Mouse (Mus musculus): Measurements from ENCODE around the gene Map2k3.
A peak's percentile ranks its signal among the peaks of the same experiment; 100 is the strongest.
"Not testable (repeated sequence)": the region's sequence is repeated elsewhere in the genome, so short reads cannot be mapped to it uniquely, and the experiment has no call there.

Map2k3 gene

GRCm38 (mm10) chr11:60931869-60932481 lies at the start of gene Map2k3:
Map2k3 (plus strand) TSS chr11:60932033.
- peak; percentile 94 for DNase-seq (ENCODE audit: low spot score in 2 of 2)

- no peak for DNase-seq (ENCODE audit: low spot score in 2 of 2)
Observed at GRCm38 (mm10) chr11:60882386-60882785, 49.4 kb upstream of the Map2k3 start.

- DNase-seq (ENCODE audit: low spot score in 2 of 2), result not testable (repeated sequence)
Observed at GRCm38 (mm10) chr11:60886986-60887385, 44.8 kb upstream of the Map2k3 start.

GRCm38 (mm10) chr11:60889861-60890260 lies 42.0 kb upstream of the Map2k3 start:
- DNase-seq (ENCODE audit: low spot score in 2 of 2), result no peak

GRCm38 (mm10) chr11:60890286-60890685 lies 41.5 kb upstream of the Map2k3 start:
- DNase-seq (ENCODE audit: low spot score in 2 of 2), result no peak

GRCm38 (mm10) chr11:60890744-60891143 lies 41.1 kb upstream of the Map2k3 start:
- DNase-seq (ENCODE audit: low spot score in 2 of 2), result no peak

- DNase-seq (ENCODE audit: low spot score in 2 of 2), result no peak
Observed at GRCm38 (mm10) chr11:60895915-60896314, 35.9 kb upstream of the Map2k3 start.

- no peak for DNase-seq (ENCODE audit: low spot score in 2 of 2)
Observed at GRCm38 (mm10) chr11:60902001-60902400, 29.8 kb upstream of the Map2k3 start.

- DNase-seq (ENCODE audit: low spot score in 2 of 2), result no peak
Observed at GRCm38 (mm10) chr11:60902486-60902885, 29.3 kb upstream of the Map2k3 start.

GRCm38 (mm10) chr11:60903661-60904061 lies 28.2 kb upstream of the Map2k3 start:
- no peak for DNase-seq (ENCODE audit: low spot score in 2 of 2)

- no peak for DNase-seq (ENCODE audit: low spot score in 2 of 2)
Observed at GRCm38 (mm10) chr11:60905407-60906120, 26.3 kb upstream of the Map2k3 start.

GRCm38 (mm10) chr11:60906449-60906848 lies 25.4 kb upstream of the Map2k3 start:
- no peak for DNase-seq (ENCODE audit: low spot score in 2 of 2)

GRCm38 (mm10) chr11:60908073-60908472 lies 23.8 kb upstream of the Map2k3 start:
- no peak for DNase-seq (ENCODE audit: low spot score in 2 of 2)

- no peak for DNase-seq (ENCODE audit: low spot score in 2 of 2)
Observed at GRCm38 (mm10) chr11:60909626-60910025, 22.2 kb upstream of the Map2k3 start.

GRCm38 (mm10) chr11:60912525-60912973 lies 19.3 kb upstream of the Map2k3 start:
- no peak for DNase-seq (ENCODE audit: low spot score in 2 of 2)

GRCm38 (mm10) chr11:60913301-60914196 lies 18.3 kb upstream of the Map2k3 start:
- DNase-seq (ENCODE audit: low spot score in 2 of 2), result peak; percentile 88 to 92

- no peak for DNase-seq (ENCODE audit: low spot score in 2 of 2)
Observed at GRCm38 (mm10) chr11:60914491-60914890, 17.3 kb upstream of the Map2k3 start, which contains the start of gene Natd1. Natd1 (minus strand) TSS chr11:60914750.

GRCm38 (mm10) chr11:60915201-60915600 lies 16.6 kb upstream of the Map2k3 start:
- DNase-seq (ENCODE audit: low spot score in 2 of 2), result no peak

GRCm38 (mm10) chr11:60920021-60920420 lies 11.8 kb upstream of the Map2k3 start:
- no peak for DNase-seq (ENCODE audit: low spot score in 2 of 2)

GRCm38 (mm10) chr11:60922195-60922594 lies 9.6 kb upstream of the Map2k3 start:
- DNase-seq (ENCODE audit: low spot score in 2 of 2), result no peak

GRCm38 (mm10) chr11:60922964-60923363 lies 8.9 kb upstream of the Map2k3 start:
- no peak for DNase-seq (ENCODE audit: low spot score in 2 of 2)

GRCm38 (mm10) chr11:60924498-60924897 lies 7.3 kb upstream of the Map2k3 start:
- no peak for DNase-seq (ENCODE audit: low spot score in 2 of 2)

All from frontal cortex, postnatal 36 days (tissue).